Mouse (Mus musculus) spleen, postnatal 36 days (tissue): ENCODE results near the gene Brca1.
A peak's percentile ranks its signal among the peaks of the same experiment; 100 is the strongest.
"Not testable (repeated sequence)": the region's sequence is repeated elsewhere in the genome, so short reads cannot be mapped to it uniquely, and the experiment has no call there.

ENCODE experiments used
- DNase-seq, 2 experiments: peaks; one replicate each; pipeline ENCODE4 v3.0.0; 2022; ENCODE audit warnings: low spot score in 2 of 2, mixed read lengths in 1 of 2

The Brca1 gene

DNA sequence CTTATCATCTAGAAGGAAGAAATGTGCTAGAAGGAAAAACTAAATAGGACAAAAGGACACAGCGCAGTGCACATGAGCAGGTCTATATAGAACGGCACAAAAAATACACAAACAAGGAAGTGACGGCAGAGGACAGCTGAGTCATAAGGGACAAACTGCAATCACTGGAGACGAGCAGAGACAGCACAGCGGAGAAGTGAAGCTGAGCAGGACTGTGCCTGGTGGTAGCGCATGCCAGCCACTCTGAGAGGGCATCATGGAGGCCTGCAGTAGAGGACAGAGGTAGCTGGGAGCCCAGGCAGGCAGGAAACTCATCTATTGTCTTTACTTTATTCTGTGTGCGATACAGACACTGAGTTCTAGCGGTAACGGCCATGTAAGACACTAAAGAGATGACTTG is 8.2 kb downstream of the Brca1 start:
- DNase-seq: no peak

DNA sequence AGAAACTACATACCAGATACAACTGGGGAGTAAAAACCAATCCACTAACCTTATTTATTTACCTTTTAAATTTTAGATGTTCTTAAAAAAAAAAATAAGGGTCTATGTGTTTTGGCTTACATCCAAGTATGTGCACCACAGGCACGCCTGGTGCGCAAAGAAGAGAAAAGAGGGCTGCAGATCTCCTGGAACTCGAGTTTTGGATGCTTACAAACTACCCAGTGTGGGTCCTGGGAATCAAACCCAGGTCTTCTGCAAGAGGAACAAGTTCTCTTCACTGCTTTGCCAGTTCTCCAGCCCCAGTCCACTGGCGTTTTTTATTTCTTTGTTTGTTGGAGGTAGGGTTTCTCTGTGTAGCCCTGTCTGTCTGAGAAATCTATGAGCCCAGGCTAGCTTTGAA is 25.1 kb downstream of the Brca1 start:
- DNase-seq: no peak

DNA sequence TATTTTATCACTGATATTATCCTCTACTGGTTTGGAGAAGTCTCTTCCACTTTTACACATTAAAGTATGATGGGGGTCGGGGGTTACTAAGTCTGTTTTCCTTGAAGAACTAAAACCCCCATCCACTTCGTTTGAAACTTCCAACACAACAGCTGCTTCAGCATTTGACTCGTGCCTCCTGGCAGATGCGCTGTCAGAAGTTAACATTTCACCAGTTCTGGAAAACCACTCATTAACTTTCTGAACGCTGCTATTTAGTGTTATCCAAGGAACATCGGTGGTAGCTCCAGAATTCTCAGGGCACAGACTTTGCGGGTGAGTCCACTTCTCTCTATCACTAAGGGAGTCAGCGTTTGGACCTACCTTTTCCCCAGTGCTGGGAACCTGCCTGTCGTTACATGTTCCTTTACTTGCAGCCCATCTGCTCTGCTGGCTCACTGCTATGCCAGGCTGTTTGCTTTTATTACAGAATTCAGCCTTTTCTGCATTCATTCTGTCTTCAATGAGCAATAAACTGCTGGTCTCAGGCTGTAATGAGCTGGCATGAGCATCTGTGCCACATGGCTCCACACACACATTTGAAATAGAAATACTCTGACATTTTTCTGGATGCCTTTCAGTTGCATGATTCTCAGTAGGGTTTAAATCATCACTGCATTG is 25.7 kb downstream of the Brca1 start:
- no peak for DNase-seq

DNA sequence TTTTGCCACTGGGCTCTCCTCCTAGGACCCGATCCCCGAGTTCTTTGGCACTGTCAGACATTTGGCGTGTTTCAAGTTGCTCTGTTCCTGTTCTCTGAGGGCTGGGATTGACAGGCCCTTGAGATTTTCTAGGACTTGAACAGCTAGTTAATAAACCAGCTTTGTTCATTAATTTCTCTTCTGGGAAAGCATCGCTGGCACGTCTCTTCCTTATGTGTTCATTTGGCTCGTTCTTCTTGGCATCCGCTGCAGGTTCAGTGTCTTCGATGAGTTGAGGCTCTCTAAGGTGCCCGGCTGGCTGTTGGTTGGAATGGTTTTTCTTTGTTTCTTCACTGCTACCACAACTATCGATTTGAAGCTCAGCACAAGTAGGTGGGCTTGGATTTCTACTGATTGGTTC is 26.7 kb downstream of the Brca1 start:
- DNase-seq: no peak

DNA sequence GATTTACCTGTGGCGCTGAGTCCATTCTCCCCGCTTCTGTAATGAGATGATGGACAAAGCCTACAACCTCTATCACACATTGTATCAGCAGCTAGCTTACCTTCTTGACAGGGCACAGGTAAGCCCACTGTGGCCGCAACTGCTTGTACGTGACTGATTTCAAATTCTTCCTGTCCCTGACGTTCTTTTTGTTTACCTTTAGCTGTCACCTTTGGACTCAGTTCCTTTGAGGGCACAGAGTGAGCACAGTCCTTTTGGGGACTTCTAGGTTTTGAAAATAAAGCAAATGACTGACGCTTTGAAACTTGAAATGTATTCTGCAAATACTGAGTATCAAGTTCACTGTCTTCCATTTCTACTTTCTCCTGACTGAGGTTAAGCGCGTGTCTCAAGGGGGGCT is 27.3 kb downstream of the Brca1 start:
- no peak for DNase-seq

DNA sequence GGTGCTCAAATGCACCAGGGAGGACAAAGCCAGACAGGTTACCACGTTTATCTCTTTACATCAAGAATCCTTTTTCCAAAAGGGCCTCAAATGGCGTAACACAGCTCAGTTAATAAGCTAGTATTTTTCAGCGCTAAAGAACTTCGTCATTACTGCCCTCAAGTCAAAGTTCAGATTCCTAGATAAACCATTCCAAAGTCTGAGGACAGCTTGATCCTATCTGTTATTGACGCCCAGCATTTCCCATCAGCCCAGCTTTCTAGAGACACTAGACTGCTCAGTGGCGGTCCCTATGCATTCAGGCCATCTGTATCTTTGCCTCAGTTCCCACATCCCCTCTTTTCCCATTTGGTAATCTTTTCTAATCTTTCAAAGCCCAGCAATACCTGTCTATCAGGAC is 32.4 kb downstream of the Brca1 start:
- no peak for DNase-seq

DNA sequence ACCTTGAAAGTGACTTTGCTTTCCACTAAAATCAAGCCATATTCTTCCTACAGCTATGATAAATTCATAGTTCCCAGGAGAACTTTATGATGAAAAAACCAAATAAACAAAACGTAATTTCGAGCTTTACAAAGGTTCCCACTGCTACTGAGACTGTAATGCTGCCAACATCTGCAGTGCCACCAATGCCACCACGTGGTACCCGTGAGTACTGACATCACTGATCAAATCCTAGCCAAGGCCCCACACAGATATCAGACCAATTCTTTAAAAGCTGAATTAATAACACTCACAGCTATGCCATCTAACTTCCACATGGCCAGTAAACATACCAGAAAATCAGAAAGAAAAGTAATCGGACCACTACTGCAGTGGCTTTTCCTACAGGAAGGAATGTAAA is 32.8 kb downstream of the Brca1 start:
- DNase-seq: no peak

DNA sequence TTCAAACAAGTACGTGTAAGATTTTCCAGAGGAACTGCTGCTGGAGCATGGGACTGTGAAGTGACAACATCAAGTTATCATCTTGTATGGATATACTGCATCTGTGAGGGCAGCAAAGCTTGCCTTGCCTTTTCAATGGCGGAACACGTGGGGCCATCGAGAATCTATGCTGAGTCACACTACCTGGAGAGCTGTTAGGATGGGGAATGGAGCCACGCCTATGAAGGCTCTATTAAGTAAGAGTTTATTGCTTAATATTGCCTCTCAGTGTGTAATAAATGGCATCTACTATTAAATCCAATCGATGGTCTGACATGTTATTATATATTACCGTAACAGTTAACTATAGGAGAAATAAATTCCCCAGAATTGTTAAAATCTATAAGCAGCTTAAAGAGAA is 44.7 kb downstream of the Brca1 start:
- DNase-seq: no peak

DNA sequence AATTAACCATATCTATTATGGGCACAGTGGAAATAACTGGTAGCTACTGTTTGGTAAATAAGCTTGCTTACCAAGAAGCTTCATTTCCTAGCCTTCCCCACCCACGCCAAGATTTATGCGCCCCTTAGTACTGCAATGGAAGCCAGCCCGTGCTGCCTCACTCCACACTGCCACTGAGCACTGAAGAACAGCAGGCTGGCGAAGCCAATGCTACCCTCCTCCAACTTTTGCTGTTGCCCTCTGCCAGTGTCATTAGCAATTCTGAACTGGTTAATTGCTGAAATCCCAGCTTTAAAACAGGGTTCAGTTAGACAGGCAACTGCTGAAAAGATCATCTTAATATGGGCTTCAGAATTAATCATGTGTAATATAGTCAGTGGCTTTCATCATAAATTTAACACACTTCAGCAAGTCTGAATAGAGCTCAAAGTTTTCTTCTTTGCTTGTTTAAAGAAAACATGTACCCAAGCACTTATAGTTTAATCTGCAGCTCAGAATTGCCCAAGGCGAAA is 45.4 kb downstream of the Brca1 start:
- no peak for DNase-seq

DNA sequence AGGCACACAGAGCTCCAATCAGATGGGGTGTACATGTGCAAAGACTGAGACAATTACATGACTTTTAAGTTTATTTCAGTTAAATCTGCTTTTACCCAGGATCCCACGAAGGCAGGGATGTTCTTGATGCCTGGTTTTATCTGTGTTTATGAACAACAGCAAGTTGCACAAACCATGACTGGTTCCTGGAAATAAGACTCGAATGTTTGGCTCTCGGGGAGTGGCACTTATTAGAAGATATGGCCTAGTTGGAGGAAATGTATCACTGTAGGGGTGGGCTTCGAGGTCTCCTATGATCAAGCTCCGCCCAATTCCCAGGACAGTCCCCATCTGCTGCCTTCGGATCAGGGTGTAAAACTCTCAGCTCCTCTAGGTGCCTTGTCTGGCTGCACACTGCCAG is 65.6 kb downstream of the Brca1 start:
- DNase-seq: no peak

DNA sequence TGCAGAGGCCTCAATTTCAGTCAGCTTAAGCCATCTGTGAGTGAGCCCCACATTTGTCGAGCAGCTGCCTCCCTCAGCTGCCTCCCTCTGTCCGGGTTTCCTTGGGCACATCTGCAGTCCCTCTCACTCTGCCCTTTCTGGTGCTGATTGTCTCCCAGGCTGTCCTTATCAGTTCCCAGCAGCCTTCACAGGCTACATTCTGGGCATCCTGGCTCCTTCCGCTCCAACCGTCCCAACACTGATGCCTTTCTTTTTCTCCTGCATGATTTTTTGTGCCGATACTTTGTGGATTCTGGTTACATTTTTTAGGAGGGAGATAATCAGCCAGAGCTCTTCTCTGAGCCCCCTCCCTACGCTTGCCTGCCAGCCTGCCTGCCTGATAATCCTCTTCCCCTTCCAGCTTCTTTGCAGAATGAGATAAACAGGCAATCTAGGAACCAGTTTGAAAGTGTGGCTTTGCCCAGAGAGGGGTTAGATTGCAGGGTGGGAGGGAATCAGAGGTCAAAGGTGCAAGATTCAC is 66.2 kb downstream of the Brca1 start:
- DNase-seq: peak; percentile 11 to 36

DNA sequence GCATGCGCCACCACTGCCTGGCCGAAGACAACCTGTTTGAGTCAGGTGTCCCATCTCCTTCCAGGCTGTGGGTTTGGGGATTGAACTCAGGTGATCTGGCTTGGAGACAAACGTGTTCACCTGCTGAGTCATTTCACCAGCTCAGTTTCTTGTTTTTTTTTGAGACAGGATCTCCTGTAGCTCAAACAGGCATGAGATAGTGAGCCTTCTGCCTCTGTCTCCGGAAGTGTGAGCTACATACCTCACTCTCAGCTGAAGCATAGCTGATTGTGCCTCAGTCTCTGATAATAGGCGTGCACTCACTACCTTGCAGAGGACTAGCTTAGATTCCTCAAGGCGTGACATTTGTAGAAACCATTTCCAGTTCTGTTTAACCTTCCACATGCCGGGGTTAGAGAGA is 66.9 kb downstream of the Brca1 start:
- DNase-seq: no peak

DNA sequence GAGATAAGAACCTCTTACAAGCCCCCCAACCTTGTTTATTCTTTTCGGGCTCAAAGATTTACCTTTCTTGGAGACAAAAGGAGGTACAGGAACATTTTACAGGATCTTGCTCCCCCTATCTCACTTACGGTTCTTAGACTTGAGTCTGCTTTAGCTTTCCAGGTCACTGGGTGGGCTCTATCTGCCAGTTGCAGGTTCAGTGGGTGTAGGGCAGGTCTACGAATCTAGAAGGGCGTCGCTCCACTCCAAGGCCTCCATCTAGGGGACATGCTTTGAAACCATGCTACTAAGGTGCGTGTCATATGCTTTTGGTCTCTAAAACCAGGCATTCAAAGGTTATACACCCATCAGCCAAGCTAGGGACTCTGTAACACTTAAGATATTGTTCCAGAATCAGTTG is 67.5 kb downstream of the Brca1 start:
- DNase-seq: peak in 1 of 2 experiments; percentile 46

DNA sequence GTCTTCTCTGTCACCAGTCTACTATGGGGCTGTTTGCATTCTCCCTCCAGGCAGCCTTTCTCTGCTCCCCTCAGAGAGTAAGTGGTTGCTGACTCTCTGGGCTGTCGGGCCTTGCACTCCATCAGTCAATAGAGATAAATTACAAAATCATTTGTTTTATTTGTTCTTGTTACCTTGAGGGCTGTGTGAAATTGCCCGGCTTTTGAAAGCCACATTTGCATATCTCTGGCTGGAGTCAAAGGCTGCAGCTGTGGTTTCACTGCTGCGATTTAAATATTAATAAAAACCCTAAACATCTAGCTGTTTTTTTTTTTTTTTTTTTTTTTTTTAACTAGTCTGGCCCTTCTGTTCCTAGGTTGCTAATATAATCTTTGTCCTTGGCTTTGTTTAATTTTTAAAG is 68.0 kb downstream of the Brca1 start:
- no peak for DNase-seq

DNA sequence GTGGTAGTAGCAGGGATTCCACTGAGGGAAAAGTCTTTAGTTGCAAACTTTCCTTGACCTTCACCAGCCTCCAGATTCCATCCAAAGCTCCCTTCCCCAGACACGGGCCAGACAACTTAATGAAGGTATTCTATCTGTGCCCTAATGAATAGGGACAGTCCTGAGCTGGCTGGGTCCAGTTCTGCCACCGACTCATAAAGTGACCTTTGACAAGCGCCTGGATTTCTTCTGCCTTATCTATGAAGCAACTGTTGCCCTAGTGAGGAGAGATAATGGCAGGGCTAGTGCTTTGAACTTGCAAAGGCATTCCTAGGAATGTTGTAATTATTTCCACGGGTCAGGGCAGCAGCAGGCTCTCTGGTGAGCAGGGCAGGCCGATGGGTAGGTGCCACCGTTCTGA is 70.8 kb downstream of the Brca1 start:
- no peak for DNase-seq

DNA sequence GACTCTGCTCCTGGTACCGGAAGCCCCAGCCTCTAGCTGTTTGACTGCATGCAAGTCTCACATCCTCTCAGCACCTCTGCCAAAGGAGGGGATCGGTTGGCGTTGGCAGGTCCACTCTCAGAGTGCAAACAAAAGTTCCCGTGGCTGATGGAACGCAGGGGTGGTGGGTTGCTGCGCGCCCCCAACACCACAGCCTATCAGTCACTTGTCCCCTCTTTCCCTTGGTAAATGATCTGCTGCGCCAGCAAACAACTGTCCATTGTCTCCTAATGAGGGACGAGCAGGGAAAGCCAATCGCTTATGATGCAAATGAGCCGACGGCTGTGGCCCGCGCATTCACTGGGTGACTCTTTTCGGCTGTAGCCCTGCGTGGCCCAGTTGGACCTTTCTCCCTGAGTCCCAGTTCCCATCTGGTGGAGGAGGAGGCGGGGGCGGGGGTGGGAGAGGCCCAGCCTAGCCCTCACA is 72.6 kb downstream of the Brca1 start:
- no peak for DNase-seq

DNA sequence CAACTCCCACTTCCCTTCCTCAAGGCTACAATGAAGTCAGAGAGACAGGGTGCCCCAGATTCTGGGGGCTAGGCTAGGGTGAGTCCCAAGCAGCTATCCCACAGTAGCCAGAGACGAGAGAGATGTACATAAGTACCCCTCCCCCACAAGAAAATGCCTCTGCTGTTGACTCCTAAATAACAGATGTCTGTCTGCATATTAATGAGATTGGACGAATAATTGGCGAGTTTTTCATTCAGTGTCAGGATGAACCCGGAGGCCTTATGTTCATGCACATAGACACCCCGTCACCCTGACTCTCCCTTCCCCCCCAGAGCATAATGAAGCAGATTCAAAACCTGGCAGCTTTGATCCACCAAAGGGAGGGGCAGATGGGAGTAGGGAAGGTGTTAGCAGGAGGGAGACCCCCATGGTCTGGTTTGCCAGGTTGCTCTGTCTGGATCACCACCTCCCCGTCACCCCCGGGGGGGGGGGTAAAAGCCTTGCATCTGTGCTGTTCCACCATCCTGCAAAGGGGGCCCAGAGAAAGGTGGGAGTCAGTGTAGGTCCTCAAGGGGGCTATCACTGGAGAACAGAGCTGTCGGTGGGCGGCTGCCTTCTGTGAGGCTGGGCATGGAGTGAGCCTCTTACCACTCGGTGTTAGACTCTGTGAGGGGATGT is 74.1 kb downstream of the Brca1 start:
- DNase-seq: no peak

DNA sequence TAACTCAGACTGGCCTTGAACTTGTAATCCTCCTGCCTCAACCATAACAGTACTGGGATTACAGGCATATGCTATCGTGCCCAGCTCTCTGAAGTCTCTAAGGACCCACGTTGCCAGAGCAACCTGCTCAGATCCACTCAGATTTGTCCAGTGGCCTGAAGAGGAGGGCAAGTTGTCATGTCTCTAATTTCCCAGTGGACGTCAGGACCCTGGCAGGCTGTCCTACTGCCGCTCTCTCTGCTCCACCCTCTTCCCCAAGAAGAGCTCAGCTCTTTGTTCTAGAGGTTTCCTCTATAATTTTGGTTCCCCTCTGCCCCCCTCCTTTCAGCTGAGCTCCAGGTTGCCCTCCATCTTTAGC is 74.6 kb downstream of the Brca1 start:
- DNase-seq: no peak

DNA sequence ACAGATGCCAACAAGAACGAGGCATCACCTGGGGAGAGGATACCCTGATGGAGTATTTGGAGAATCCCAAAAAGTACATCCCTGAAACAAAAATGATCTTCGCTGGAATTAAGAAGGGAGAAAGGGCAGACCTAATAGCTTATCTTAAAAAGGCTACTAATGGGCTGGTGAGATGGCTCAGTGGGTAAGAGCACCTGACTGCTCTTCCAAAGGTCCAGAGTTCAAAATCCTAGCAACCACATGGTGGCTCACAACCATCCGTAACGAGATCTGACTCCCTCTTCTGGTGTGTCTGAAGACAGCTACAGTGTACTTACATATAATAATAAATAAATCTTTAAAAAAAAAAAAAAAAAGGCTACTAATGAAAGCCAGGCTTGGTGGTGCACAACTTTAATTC is 75.4 kb downstream of the Brca1 start:
- DNase-seq: not testable (repeated sequence)

DNA sequence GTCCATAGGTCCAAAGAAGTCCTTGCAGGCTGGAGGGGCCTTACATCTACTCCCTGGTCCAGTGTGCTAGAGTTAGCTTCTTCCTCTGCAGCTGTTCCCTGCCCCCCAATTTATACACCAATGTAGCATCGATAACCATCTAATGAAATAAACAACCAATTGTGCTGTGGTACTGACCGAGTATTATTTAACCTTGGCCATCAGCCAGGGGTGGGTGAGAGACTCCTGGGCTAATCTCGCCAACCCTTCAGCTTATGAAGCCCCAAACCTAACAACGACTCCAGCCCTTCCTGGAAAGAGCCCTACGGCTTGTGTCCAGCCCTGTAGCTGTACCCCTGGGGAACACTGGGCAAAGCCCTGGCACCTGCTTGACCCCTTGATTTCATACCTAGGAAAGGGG is 77.5 kb downstream of the Brca1 start:
- DNase-seq: no peak

DNA sequence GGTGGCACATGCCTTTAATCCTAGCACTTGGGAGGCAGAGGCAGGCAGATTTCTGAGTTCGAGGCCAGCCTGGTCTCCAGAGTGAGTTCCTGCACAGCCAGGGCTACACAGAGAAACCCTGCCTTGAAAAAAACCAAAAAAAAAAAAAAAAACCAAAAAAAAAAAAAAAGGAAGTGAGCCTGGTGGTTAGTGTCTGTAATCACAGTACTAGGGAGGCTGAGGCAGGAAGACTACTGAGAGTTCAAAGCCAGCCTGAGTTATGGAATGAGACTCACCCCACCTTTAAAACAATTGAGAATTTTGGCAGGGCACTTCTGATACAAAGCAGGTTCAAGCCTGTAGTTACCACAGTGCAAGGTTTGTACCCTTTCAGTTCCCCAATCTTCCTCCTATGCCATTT is 78.1 kb downstream of the Brca1 start:
- DNase-seq: not testable (repeated sequence)

DNA sequence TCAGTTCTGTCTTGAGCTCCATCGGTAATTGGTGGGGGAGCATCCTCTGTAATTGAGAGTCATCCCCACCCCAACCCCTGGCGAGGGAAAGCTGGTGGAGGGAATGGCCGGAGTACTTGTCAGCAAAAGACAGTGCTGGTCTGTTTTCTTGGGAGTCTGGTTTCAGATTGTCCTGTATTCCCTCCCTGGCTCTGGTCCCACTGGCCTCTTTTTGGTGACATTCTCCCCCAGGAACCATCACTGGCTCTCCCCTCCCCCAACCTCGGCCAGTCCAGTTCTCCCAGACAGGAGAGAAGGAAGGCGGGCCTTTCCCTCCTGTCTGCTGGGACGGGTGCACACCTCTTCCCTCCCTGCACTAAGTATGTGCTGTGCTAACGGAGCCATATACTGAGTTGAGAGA is 79.4 kb downstream of the Brca1 start:
- DNase-seq: no peak

DNA sequence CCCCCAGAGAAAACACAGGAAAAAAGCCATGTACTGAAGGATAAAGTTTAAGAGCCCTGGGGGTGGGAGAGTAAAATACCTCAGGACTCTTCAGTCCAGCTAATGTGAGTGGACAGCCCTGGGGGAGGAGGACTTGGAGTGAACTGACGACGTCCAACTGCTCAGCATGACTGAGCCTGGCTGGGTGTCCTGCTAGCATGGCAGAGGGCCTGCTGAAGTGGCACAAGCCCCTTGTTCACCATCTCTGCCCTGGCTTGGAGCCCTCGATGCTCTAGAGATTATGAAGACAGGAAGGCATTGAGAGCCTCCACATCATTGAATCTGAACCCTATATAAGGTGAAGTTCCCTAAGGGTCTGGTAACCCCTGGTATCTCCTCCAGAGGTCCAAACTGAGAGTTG is 79.8 kb downstream of the Brca1 start:
- DNase-seq: no peak
